Mouse (Mus musculus) mature B cell (primary cell): ENCODE measurements around the gene Ggn.
"Not testable (repeated sequence)": the region's sequence is repeated elsewhere in the genome, so short reads cannot be mapped to it uniquely, and the experiment has no call there.

Source experiments
- in situ Hi-C: fragments of 300-500 bp; cut with MboI; formaldehyde crosslinking; loops from 2 replicates; pipeline ENCODE4 v1.14.3; 2019

Gene Ggn

DNA sequence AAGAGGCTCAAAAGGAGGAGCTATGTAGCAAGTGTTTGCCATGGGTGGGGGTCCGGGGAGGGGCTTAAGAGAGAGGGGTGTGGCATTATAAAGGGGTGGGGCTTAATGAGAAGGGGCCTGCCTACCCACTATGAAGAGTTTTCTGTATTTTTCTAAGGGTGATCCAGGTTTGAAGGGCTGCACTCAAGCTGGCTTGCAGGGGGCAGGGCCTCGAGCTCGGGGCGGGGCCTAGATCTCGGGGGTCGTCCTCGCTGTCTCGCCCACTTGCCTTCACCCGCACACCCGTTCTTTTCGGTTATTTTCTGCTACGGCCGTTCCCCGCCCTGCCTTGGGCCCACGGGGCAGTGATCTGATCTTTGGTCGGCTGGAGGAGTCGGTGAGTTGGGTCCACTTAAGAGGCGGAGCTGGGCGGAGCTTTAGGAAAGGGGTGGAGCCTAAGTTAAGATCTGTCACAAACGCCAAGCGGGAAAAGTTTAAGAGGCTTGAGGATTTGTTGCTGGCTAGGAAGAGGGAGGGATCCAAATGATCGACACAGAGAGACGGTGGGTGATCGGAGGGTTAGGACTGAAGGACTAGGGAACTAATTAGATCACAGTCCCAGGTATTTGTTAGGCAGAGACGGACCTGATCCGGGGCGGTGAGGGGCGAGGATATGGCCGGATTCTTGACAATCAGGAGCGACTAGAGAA lies at the start of gene Ggn, which contains the start of gene Spred3:
TSS of gene Ggn (plus strand) at position 145 of the 689 bp plus-strand sequence.
TSS of gene Spred3 (minus strand) at position 346 of the 689 bp plus-strand sequence.
- in situ Hi-C loops = no loop called here

DNA sequence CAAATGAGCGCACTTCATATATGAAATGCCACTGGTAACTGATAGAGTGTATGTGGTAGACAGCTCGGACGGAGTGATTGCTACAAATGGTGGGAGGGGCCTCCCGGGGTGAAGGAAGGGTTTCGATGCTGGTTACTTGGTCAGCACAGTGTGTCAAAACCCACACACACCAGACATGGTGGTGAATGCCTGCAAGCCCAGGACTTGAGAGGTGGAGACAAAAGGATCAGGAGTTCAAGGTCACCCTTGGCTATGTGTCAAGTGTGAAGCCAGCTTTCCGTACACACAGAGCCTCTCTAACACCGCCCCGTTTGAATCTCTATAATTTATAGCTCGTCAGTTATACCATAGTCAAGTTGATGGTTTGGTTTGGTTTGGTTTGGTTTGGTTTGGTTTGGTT lies 47.2 kb upstream of the Ggn start:
- in situ Hi-C loops = loop anchor here (10.0 kb wide), 1 partner anchor 122 kb away; the partner anchor contains the start of gene 2200002D01Rik

DNA sequence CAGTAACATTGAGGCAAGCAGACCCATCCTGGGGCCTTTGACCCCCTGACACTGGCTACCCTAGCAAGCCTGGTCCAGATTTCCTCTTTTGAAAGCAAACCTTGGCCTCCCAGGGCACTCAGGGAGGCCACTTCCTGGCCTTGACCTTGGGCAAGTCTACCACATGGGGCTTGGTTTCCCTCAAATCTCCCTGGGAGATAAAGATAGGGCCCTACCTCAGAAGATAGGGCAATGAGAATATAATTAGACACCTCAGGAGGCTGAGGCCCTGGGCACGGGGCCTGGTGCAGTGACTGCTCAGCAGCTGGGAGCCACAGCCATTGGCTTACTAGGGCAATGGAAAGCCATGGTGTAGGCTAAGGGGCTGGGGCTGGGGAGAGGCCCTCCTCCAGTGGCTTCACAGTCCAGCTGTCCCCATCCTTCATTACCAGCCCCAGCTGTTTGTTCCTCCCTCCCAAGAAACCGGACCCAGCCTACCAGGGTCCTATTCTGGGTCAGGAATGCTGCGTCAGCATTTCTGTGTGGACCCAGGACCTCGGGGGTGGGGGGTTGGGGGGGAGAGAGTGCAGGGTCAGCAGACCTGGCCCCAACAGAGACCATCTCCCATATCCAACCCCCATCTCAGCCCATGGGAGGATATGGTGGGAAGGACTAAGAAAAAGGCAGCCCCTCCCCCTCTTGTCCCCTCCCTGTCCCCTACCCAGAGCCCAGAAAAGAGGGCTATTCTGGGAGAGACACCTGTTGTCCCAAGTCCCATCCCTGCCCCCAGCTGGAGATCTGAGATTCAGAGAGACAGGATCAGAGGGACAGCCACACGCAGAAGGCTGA lies 46.3 kb upstream of the Ggn start:
- in situ Hi-C loops = loop anchor here (10.0 kb wide), 1 partner anchor 121 kb away; the partner anchor contains the start of gene 2200002D01Rik

DNA sequence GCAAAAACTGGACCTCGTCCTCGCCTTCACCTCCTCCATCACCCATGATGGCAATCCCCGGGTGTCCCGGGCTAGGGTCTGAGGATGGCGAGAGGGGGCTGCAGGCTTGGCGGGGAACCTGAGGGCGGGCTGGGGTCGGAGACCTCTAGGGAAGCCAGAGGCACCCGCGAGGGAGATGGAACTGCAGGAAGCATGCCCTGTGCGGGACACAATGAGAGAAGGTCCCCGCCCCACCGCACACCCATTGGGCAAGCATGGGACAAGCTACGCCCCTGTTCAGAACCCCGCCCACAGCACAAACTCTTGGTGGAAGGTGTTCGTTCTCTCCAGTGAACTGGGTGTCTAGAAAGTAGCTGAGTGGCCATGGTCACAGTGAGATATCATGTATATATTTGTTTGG lies 45.0 kb upstream of the Ggn start, which contains the start of gene Ryr1:
TSS of gene Ryr1 (minus strand) at position 210 of the 400 bp plus-strand sequence.
- in situ Hi-C loops = loop anchor here (10.0 kb wide), 1 partner anchor 120 kb away; the partner anchor contains the start of gene 2200002D01Rik

DNA sequence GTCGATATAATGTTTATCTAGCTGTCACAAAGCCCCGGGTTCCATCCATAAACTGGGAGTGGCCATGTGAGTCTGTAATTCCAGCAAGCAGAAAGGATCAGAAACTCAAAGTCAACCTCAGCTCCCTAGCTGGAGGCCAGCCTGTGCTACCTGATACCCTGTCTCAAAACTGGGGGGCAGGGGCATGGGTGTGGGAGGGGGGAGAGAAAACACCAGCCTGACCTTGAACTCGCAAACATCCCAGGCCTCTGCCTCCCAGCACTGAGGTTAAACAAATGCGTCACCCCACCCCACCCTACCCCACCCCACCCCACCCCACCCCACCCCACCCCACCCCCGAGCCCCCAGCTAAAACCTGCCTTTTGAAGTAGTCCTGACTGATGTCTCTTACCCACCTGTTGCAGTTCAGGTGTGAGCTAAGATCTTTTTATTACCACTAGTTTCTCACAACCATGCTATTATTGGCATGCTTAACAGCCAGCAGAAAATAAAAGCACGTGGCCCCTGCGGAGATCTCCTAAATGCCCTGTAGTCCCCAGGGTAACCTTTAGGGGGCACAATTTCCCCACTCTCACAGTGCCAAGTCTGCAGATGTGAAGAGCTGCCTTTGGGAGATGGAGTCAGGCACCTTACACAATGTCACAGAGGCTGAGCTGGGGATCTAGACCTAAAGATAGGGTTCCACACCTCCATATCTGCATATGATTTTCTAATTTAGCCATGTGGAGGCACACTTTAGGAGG lies 43.7 kb upstream of the Ggn start:
- in situ Hi-C loops = loop anchor here (10.0 kb wide), 1 partner anchor 118 kb away; the partner anchor contains the start of gene 2200002D01Rik

DNA sequence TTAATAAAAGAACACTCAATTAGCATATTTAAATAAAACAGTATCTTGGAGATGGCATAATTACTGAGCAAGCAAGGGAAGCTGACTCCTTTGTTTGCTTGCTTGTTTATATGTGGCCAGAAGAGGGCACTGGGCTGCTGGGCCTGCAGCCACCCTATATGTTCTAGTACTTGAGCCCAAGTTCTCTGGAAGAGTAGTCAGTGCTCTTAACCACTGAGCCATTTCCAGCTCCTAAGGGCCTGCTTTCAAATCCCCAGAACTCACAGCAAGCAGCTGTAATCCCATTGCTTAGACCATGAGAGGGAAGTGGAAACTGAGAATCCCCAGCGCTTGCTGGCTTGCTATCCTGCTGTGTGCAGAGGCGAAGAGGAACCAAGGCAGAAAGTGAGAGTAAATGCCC lies 41.3 kb upstream of the Ggn start:
- in situ Hi-C loops = loop anchor here (10.0 kb wide), 1 partner anchor 116 kb away; the partner anchor contains the start of gene 2200002D01Rik

DNA sequence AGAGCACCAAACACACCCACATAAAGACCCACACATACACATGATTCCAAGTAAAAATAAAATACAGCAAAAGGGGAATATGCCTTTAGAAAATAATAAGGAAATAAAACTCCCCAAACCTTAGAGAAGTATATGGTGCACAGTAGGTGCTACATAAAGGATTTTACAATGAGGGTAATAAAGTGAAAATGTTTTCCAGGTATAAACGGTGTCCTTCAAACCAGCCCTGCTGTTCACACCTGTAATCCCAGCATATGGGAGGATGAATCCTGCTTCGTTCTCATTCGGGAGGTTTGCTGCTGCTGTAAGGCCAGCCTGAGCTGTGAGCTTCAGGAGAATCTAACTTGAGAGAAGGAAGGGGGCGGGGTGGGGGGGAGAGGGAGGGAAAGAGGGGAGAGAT lies 35.8 kb upstream of the Ggn start:
- in situ Hi-C loops = no loop called here

DNA sequence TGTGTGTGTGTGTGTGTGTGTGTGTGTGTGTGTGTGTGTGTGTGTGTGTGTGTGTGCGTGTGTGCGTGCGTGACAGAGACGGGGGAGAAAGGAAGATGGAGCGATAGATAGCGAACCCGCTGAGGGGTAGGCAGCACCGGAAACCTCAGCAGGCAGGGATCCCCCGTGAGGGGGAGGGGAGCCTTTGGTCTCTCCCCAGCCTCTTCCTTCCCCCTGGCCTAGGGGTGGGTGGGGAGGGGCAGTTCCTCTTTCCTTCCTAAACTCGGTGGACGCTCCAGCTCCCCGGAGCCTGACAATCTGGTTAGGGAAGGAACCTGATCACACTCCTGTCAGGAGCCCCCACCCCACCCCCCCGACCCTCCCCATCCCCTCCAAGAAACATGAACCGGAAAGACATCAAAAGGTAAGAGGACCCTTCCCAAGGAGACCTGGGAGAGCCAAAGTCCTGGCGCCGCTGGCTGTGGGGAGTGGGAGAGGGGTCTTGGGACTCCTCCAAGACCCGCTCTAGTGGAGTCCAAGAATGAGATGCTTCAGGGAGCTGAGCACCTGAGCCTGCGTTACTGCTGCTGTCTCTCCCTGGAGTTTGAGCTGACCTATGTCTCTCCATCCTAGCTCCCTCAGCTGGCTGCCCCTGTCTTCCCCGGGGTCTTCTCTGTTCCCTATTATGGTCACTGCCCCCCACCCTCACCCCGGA lies 35.2 kb upstream of the Ggn start, which contains the start of gene Rasgrp4:
TSS of gene Rasgrp4 (plus strand) at position 159 of the 694 bp plus-strand sequence.
- in situ Hi-C loops = no loop called here

DNA sequence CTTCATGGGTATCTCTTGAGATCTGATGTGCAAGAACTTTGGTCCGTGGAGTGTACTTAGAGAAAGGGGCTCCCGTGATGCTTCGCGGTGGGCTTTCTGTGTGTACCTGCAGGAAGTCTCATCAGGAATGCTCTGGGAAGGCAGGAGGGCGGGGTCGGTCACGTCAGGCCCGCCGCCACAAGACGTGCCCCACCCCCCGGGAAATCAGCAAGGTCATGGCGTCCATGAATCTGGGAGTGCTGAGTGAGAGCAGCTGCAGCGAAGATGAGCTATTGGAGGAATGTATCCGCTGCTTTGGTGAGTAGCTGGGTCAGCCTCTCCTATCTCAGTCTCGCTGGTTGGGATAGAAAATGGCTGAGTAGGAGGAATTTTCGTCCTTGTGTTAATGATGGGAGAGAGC lies 32.6 kb upstream of the Ggn start:
- in situ Hi-C loops = no loop called here

DNA sequence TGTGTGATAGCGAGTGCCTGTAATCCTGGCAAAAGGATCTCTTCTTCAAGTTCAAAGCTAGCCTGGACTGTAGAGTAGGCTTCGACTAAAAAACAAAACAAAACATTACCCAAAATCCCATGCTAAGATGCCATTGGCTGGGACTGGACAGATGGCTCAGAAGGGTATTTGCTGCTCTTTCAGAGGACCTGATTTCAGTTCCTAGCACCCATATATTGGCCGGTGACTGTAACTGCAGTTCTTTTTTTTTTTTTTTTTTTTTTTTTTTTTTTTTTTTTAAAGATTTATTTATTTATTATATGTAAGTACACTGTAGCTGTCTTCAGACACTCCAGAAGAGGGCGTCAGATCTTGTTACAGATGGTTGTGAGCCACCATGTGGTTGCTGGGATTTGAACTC lies 30.8 kb upstream of the Ggn start:
- in situ Hi-C loops = not testable (repeated sequence)

DNA sequence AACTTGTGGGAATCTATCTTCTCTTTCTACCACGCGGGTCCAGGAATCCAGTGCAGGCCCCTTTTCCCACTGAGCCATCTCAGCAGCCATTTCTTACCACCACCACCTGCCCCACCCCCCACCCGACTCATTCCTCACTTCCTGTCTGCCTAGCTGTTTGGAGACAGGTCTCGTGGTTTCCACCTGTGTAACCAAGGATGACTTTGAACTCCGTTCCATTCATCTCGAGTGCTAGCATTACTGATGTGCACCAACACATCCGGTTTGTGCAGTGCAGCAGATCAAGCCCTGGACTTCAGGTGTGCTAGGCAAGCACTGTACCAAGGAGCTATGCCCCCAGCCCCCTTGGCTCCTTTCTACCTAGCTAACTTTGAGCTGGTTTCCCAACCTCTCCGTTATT lies 28.6 kb upstream of the Ggn start:
- in situ Hi-C loops = no loop called here

DNA sequence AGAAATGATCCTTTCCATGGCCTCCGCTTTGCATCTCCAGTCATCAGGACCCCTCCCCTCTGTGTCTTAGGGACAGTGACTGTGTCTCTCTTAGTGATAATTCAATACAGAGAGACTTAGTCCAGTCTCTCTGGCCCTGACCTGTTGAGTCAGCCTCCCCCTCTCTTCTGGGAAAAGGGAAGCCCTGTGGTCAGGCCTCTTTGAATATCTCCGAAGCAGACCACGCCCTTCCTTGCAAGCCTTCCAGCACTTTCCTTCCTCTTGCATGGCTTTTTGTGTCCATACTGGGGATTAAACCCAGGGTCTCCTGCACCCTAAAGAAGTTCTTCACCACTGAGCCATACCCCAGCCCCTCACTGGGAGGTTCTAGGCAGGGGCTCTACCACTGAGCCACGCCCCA lies 26.0 kb upstream of the Ggn start:
- in situ Hi-C loops = no loop called here

DNA sequence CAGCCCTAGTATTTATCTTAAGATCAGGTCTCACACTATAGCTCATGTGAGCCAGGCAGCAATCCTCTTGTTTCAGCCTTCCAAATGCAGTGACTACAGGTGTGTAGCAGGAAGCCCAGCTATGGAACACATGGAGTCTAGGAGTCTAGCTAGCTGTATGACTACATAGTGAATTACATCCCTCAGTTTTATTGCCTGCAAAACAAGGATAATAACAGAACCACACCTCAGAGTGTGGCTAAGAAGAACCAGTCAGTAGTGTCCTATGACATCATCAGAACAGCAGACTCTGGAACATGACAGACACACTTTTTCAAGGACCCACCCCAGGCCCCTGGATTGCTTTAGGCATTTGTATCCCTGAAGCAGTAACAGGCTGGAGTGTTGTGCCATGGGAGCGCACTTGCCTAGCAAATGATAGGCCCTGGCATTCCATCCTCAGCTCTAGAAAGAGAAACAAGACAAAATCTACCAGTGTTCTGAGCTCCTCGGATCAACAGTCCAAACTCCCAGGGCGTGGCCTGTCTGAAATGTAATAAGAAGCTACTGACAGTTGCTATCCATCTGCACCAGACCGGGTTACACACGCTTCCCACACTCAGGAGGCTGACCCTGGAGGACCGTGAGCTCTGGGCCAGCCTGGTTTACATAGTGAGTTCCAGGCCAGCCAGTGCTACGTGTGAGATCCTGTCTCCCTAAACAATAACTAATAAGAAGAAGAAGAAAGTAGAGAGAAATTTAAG lies 23.2 kb upstream of the Ggn start:
- in situ Hi-C loops = no loop called here

DNA sequence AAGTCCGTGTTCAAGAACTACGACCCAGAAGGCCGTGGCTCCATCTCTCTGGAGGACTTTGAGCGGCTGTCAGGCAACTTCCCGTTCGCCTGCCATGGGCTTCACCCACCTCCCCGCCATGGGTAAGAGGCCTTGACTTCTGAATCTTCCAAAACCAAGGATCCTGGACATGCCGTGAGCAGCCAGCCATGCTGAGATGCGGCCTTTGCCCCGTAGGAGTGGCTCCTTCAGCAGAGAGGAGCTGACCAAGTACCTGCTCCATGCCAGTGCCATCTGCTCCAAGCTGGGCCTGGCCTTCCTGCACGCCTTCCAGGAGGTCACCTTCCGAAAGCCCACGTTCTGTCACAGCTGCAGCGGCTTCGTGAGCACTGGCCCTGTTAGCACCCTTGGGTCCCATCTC lies 21.2 kb upstream of the Ggn start:
- in situ Hi-C loops = no loop called here

DNA sequence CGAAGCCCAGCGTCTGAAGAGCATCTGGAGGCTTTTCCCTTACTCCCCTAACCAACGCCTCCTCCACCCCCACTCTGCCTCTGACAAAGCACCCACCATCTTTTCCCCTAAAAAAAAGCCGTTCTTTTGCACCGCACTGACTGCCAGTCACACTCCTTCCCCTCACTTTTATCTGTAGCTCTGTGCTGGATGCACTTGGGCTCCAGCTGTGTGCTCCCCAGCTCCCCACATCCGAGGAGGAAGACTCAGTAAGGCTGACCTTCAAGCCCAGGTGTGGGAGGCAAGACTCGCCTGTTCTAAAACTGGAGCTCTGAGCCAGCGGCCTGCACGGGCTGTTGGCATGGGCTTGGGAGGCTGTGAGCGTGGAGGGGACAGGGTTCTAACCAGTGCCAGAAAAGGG lies 18.5 kb upstream of the Ggn start:
- in situ Hi-C loops = no loop called here

DNA sequence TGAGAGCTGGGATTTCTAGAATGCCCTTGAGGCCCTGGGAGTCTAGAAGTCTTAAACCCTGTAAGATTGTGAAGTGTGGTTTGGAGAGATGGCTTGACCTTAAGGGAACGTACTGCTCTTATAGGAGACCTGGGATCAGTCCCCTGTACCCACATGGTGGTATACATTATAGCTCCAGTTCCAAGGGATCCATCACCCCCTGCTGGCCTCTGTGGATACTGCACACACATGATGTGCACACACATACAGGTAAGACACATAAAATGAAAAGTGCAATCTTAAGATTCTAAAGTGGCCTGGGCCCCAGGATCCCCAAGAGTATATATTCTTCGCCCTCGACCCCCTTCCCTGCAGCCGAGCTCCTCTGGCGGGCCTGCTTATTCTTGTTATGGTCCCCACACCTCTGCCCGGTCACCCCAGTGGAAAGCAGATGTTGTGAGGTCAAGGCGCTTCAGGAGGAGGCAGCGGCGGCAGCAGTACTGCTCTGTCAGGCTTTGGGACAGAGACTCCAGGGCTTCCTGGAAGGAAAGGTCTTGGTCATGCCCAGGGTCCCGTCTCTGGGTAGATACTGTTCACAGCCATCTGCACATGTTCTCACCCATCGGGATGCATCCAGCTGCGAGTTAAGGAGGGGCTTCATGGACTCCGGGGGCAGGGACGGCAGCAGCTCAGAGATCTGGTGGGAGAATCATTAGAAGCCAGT lies 15.8 kb upstream of the Ggn start:
- in situ Hi-C loops = no loop called here

DNA sequence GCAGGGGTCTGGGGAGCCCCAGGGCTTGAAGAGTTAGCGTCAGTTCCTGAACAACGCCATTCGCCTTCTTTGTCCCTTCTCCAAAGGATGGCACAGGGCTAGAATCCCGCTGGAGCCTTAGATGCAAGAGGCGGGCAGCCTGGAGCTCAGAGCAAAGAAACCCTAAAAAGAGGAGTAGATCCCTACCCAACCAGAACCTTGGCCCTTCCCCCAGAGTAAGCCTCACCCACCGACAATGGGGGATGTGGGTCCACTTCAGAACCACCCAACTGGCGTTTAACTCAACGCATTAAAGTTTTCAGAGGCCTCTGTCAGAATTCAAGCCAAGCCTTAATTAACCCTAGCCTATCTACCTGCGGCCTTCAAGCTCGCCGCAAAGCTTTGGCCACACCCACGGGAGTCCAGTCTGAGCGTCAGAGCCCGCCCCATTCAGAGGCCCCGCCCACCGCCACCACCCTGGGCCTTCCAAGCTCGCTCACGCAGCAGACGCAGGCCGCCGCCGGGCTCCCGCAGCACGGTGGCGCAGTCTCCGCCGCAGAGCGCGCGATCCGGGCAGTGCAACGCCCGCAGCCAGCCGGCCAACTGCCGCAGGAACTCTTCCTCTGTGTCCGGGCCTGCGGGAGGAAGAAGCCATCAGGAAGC lies 14.7 kb upstream of the Ggn start:
- in situ Hi-C loops = no loop called here

DNA sequence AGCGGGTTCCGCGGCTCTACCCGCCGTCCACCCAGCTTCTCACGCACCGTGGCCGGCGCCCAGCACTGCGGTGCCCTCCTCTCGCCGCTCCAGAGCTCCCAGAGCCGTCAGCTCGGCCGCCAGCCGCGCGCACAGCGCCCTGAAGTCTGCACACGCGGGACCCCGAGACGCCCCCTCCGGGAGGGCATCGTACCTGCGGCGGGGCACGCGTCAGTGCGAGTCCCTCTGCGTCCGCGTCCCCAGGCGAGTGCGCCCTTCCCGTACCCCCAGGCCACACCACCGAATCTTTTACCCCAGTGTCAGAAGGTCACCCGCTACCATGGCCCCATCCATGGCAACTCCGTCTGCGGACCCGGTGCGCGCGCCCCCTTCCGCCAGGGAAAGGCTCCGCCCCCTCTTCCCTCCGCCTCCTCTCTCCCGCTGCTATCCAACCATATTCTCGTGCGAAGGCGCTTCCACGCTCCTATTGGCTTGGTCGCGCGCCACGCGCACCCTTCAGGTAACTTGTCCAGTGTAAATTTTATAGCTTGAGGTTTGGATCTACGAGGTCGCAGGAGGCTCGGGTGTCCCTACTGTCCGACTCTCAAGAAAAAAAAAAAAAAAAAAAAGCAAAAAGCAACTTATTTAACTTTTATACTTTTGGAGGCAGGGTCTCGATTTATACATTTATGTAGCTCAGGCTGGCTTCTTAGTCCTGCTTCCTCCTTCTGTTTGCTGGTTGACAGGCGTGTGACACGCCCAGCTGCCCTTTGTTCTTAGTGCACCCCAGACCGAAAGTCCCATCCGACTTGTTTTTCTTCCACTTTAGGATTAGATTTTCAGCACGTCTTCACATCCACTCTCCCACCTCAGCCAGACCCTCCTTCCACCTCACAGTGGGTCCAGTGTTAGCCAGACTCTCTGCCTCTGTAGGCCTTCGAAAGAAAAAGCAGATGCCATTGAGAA lies 13.9 kb upstream of the Ggn start, which contains the start of gene Fam98c:
TSS of gene Fam98c (minus strand) at position 397 of the 945 bp plus-strand sequence.
- in situ Hi-C loops = no loop called here
